Mouse (Mus musculus) testis, adult 2 months (tissue): ENCODE data around the gene Rpl3.

Experiments
- CTCF ChIP-seq: fragments of 200-500 bp; IDR thresholded peaks from 2 replicates; pipeline ENCODE4 v1.5.1; 2012; ENCODE audit warnings: low read depth, mild to moderate bottlenecking, inconsistent platforms, low read length, moderate library complexity; ENCODE audit not compliant: control insufficient read depth, insufficient read depth, insufficient replicate concordance
- POLR2A ChIP-seq: fragments of 200-500 bp; IDR thresholded peaks from 2 replicates; pipeline ENCODE4 v1.6.1; 2012; ENCODE audit warnings: low read depth, mild to moderate bottlenecking, inconsistent platforms, low read length, moderate library complexity; ENCODE audit not compliant: control insufficient read depth

GRCm38 (mm10) chr15:80060356-80061070, 31.2 kb downstream of the Rpl3 start:
- no peak for TF ChIP-seq CTCF
- no peak for TF ChIP-seq POLR2A
